Mouse (Mus musculus) cerebral cortex, adult 2 months (tissue): Measurements from ENCODE around the gene Ccdc62.

ENCODE experiments used
- WGBS: fragments of 180-500 bp; shearing (Covaris S2); methylation state at CpG from one replicate; pipeline ENCODE4 v1.1.7; 2018; 5-methylcytosine and 5-hydroxymethylcytosine counted together

The Ccdc62 gene

GRCm38 (mm10) chr5:124003375-124003774 lies 72.9 kb downstream of the Ccdc62 start:
- WGBS: 47% methylated on average over 4 of the region's 4 CpGs

GRCm38 (mm10) chr5:124004356-124005150 lies 74.1 kb downstream of the Ccdc62 start:
- WGBS: 58% methylated on average over 17 of the region's 17 CpGs

GRCm38 (mm10) chr5:124005151-124005500 lies 74.6 kb downstream of the Ccdc62 start:
- 66% methylated on average over 15 of the region's 15 CpGs for WGBS

GRCm38 (mm10) chr5:124005591-124005990 lies 75.1 kb downstream of the Ccdc62 start:
- 55% methylated on average over 11 of the region's 11 CpGs for WGBS

DNA sequence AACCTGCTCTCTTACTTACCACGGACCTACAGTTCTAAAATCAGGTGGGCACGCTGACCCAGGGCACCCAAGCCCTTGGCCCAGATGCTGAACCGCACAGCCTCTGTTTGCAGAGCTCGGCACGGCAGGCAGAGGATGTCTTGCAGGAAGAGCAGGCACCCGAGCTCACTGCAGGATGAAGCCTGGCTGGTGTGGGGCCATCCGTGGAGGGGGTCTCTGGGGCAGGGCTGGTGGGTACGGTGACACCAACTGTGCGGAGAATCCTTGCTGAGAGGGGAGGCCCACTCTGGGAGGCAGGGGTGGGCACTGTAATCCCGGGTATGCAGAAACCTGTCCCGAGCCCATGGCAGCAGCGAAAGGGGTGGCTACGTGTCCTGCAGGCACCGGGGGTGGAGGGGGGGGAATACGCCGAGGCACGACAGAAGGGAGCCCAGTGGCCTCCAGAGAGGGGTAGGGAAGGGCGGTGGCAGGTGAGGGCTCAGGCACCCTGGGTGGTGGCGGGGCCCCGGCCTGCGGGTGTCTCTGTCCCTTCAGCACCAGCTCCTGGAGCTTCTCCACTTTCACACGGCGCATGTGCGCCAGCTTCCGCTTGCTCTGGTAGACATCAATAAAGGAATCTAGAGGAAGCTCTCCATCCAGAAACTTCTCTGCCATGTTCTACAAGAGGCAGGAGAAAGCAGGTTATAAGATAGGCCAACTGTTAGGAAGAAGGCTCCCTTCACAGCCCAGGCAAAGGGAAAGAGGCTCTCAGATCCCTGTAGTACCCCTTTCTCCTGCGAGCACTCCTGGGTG lies 75.8 kb downstream of the Ccdc62 start:
- WGBS: 73% methylated on average over 26 of the region's 26 CpGs

DNA sequence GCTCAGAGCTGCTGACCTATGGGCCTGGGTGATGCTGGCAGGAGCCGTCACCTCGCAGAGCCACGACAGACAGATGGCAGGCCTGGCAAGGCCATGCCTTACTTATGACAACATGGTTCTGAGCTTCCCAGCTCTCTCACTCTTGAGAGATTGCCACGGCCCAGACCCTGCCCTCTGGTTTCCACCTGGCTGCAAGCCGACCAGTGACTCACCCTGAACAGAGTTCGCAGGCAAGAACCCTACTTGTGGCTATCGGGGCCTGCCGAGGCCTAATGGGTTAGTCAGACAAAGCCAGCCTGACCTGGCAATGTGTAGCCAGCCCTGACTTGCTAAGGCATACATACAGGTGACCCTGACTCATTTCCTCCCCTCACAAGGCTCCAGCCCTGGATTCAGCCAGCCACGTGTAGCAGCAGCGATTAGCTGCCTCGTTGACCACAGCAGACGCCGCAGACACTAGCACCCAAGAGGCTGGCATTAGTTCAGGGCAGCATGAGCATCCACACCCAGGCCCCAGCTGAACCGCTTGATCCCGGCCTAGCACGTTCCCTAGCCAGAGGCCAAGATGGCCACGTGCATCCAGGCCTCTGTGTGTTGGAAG lies 76.5 kb downstream of the Ccdc62 start:
- WGBS: 74% methylated on average over 17 of the region's 17 CpGs

- 67% methylated on average over 8 of the region's 8 CpGs for WGBS
Observed at GRCm38 (mm10) chr5:124010077-124010476, 79.6 kb downstream of the Ccdc62 start.

DNA sequence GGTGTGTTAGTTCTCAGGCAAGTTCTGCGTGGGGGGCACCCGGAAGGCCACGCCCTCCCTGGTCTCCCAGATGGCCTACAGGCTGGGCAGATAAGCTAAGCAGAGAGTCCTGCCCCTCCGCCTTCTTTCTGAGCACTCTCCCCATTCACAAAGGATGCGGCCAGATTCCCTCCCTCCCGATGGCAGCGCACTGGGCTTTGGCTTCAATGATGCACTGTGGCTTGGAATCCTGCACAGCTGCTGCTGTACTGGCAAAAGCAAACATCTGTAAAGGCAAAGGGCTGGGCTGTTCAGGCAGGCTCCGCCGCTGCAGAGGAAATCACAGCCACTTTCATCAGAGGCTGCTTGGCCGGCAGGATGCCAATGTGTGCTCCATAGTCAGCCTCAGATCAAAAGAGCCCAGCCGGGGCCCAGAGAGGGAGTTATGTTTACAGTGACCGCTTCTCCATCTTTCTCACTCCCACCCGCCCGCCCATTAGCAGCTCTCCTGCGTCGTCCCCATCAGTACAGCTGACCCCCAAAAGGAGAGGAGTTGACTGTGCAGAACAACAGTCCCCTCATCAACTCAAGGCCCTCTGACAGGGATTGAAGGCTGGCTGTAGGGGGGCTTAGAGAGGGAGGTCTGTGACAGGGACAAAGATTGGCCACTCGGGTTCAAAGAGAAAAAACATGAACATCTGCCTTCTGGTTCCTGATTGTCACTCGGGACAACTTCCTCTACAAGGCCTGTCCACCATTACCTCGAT lies 80.6 kb downstream of the Ccdc62 start:
- WGBS: 14% methylated on average over 19 of the region's 19 CpGs

- WGBS: 18% methylated on average over 8 of the region's 8 CpGs
Observed at GRCm38 (mm10) chr5:124011927-124012326, 81.4 kb downstream of the Ccdc62 start.

- 55% methylated on average over 10 of the region's 10 CpGs for WGBS
Observed at GRCm38 (mm10) chr5:124012885-124013284, 82.4 kb downstream of the Ccdc62 start.

DNA sequence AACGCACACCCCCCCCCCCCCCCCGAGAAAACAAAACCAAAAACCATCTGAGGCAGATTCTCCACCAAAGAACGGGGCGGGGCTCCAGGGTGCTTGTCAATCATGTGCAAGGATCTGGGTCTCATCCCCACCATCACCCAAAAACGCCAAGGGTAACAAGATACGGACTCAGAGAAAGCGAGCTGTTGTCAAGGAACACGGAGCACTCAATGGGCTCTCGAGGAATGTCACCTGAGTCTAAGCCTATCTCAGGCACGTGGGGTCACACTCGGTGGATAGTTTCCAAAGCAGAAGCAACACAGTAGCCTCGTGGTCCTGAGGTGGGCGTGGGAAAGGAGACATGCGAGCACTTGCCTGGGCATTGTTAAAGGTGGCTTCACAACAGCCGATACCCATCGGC lies 83.3 kb downstream of the Ccdc62 start:
- 71% methylated on average over 16 of the region's 16 CpGs for WGBS

DNA sequence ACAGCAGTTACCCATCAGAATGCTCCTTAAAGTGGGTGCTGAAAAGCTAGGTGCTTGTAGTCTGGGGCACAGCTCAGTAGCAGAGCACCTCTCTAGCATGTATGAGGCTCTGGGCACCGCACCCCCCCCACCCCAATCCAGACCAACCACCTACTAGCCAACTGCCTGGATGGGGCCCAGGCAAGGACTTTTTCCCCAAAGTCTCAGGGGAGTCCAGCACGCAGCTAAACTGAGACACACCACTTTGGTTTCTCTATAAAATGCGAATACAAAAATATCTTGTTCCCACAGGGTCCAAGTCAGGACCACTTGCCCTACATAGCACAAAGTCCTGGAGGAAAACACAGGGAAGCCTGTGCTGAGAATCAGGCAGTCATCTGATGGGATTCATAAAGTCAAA lies 83.7 kb downstream of the Ccdc62 start:
- WGBS: 55% methylated on average over 3 of the region's 3 CpGs

DNA sequence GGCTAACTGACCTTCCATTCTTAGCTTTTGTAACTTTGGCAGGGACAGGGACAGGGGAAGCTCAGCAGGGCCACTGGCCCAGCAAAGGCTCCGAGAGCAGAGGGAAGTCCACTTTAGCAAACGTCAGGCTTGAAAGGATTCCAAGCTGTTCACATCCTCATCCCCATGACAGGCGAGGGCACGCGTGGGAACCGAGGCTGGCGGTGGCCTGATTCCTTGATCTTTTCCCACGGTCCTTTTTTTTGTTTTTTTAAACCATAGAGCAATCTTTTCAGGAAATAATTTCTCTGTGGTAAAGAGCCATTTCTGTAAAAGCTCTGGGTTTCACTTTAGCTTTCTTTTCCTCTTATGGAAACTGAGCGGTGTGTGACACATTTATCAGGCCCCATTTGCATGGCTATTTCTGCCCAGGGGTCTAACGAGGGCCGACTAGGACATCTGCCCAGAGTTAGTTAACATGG lies 84.3 kb downstream of the Ccdc62 start:
- 18% methylated on average over 11 of the region's 11 CpGs for WGBS

DNA sequence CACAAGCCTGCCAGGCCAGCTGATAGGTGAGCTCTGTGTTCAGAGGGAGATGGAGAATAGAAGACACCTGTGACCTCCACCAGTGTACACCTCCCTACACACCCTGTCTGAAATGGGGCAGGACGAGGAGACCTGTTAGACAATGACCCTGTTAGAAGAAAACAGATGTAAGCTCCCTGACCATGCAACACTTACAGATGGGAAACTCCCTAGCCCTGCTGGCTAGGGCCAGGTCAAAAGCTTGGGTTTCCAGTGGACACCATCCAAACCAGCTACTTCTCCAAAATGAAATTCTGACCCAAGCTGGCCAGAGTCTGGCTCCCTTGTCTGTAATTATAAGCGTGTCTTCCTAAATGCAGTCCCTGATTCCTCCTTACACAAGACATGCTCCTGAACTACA lies 85.2 kb downstream of the Ccdc62 start:
- 59% methylated on average over 2 of the region's 2 CpGs for WGBS

DNA sequence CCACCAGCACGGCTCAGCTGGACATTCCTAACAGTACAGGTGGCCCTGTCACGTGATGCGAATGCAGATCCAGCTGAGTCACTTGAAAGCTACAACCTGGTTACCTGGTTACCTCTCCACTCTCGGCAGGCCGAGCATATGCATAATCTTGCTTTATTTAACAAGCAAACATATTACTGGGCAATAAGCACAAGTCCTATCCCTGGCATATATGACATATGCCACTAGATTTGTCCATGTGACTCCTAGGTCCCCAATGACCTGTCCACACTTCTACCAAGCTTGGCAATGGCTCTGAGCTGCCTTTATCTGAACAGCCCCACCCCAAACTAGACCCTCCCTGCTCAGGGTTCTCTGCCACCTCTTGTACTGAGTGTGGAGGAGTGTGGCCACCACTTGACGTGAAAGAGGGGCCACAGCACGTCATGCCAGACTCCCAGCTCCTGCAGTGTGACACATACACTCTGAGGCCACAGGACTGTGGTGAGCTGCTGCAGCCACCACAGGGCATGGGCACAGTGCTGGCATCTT lies 85.9 kb downstream of the Ccdc62 start:
- 54% methylated on average over 7 of the region's 7 CpGs for WGBS

DNA sequence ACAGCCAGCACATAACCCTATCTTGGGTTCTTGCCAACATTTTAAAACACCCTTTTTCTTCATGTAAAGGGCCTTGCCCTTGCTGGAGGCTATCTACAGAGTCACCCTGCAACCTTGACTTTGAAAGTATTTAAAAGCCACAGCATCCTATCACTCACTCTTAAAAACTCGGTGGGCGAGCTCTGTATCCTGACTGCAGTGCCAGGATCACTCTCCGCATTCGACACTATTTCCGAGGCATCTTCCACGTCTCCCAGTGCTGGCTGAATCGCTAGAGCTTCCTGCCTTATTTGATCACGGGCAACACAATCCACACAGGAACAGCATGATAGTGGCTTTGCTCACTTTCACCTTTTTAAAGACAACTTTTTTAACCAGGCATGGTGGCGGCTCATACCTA lies 87.5 kb downstream of the Ccdc62 start:
- WGBS: 32% methylated on average over 9 of the region's 9 CpGs

DNA sequence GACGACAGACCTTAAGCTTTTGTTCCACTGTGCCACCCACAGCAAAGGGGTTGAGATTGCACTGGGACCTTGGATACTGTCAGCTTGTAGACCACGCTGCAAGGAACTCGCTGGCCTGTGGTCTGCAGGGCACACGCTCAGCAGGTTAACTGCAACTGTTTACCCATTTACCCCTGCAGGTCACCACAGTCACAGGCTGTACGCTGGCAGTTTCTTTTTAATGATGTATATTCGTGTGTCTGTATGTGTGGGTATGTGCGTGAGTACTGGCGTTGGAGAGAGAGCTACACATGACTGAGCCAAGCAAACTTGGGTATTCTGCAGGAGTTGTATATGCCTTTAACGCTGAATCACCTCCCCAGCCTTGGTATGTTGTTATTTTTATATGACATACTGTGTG lies 88.2 kb downstream of the Ccdc62 start:
- WGBS: 44% methylated on average over 9 of the region's 9 CpGs
